Mouse (Mus musculus) heart, postnatal 0 days (tissue): ENCODE results near the gene Etv4. TPM values are rescaled to one million over a fixed set of nuclear protein-coding genes. Genes with fewer than 3 reads are reported as not detected.

ENCODE experiments used
- ATAC-seq: fragments of 200-750 bp; cut with Nextera tagmentation; 2 replicates; pipeline ENCODE4 v1.8.0; 2017; ENCODE audit warnings: low read depth, moderate number of reproducible peaks, moderate library complexity; ENCODE audit not compliant: insufficient read depth
- DNase-seq: peaks from one replicate; pipeline ENCODE4 v3.0.0-alpha.2; 2016; ENCODE audit warnings: low spot score
- H3K27ac ChIP-seq: fragments of 300-500 bp; sonication (generic); 2 replicates; pipeline ENCODE4 v1.5.1; 2014; ENCODE audit warnings: low read depth, mild to moderate bottlenecking
- H3K27me3 ChIP-seq: fragments of 300-500 bp; sonication (generic); 2 replicates; pipeline ENCODE4 v1.6.1; 2014; ENCODE audit warnings: low read length, mixed read lengths; ENCODE audit not compliant: control insufficient read depth, insufficient read depth
- H3K36me3 ChIP-seq: fragments of 300-500 bp; sonication (generic); replicated peaks from 2 replicates; pipeline ENCODE4 v1.6.1; 2014; ENCODE audit warnings: low read length, mixed read lengths; ENCODE audit not compliant: control insufficient read depth, insufficient read depth
- H3K4me1 ChIP-seq: fragments of 300-500 bp; sonication (generic); 2 replicates; pipeline ENCODE4 v1.6.1; 2014; ENCODE audit warnings: antibody characterized with exemption; ENCODE audit not compliant: control insufficient read depth, insufficient read depth
- H3K4me2 ChIP-seq: fragments of 300-500 bp; sonication (generic); 2 replicates; pipeline ENCODE4 v1.6.1; 2014; ENCODE audit warnings: low read depth, mild to moderate bottlenecking, low read length, moderate library complexity
- H3K4me3 ChIP-seq: fragments of 300-500 bp; sonication (generic); 2 replicates; pipeline ENCODE4 v1.5.1; 2014; ENCODE audit warnings: low read depth, low read length
- H3K9ac ChIP-seq: fragments of 300-500 bp; sonication (generic); replicated peaks from 2 replicates; pipeline ENCODE4 v1.6.1; 2014; ENCODE audit warnings: low read depth, low read length, mixed read lengths
- H3K9me3 ChIP-seq: fragments of 300-500 bp; sonication (generic); replicated peaks from 2 replicates; pipeline ENCODE4 v1.6.1; 2016; ENCODE audit warnings: low read length; ENCODE audit not compliant: control insufficient read depth
- CTCF ChIP-seq: IDR thresholded peaks from 2 replicates; pipeline ENCODE4 v1.5.1; 2016; ENCODE audit warnings: antibody characterized with exemption, control low read depth, low read depth
- EP300 ChIP-seq: IDR thresholded peaks from 2 replicates; pipeline ENCODE4 v1.6.1; 2016; ENCODE audit warnings: antibody characterized with exemption, low read depth
- WGBS: fragments of 180-500 bp; shearing (Covaris S2); extraction: QIAGEN DNeasy Blood & Tissue Kit; methylation state at CpG from one replicate; pipeline ENCODE4 v1.1.7; 2014; 5-methylcytosine and 5-hydroxymethylcytosine counted together
- polyA plus RNA-seq: library from polyadenylated mRNA; unstranded; fragments of >200 nt; fragmentation: Nextera tagmentation; extraction: Ambion mirVana; gene quantifications from 2 replicates; pipeline ENCODE4 v1.2.1, GENCODE M21; 2015
- total RNA-seq: library from RNA; depleted of rRNA; stranded (reverse); fragments of >200 nt; gene quantifications from 2 replicates; pipeline ENCODE4 v1.2.3, GENCODE M21; 2014; ENCODE audit warnings: low replicate concordance

The Etv4 gene
- total and polyA plus RNA-seq, 2 experiments from 2014 or later = 2.2 to 5.2 TPM

GRCm38 (mm10) chr11:101785852-101786205 is 658 bp upstream of the Etv4 start:
- no peak overlapping the region for H3K9ac ChIP-seq
- WGBS = 11% methylated on average over 7 of the region's 7 CpGs
- H3K36me3 ChIP-seq = no peaks in the 10 kb centered on the region
- ATAC-seq (no peak), DNase-seq (no peak)
- H3K27ac ChIP-seq = no peak overlapping the region
- H3K4me2 ChIP-seq = peak overlapping the region; percentile 93
- peaks cover 55% of the 10 kb centered on the region for H3K27me3 ChIP-seq
- H3K9me3 ChIP-seq = no peaks in the 10 kb centered on the region
- H3K4me1 ChIP-seq = peaks cover 16% of the 10 kb centered on the region
- TF ChIP-seq EP300 (no peak), CTCF (no peak)
- peak overlapping the region; percentile 58 for H3K4me3 ChIP-seq

- under 1% methylated on average over 44 of the region's 67 CpGs for WGBS
- peak overlapping the region; percentile 58 for H3K4me3 ChIP-seq
- H3K36me3 ChIP-seq = no peaks in the 10 kb centered on the region
- DNase-seq (no peak), ATAC-seq (peak; percentile 34)
- H3K9ac ChIP-seq = peak overlapping the region; percentile 19; the same call in 1 of the 2 replicates
- no peaks in the 10 kb centered on the region for H3K9me3 ChIP-seq
- TF ChIP-seq CTCF (no peak), EP300 (no peak)
- peaks cover 10% of the 10 kb centered on the region for H3K4me1 ChIP-seq
- peaks cover 55% of the 10 kb centered on the region for H3K27me3 ChIP-seq
- peak overlapping the region; percentile 16 for H3K27ac ChIP-seq
- peak overlapping the region; percentile 93 for H3K4me2 ChIP-seq
Observed at GRCm38 (mm10) chr11:101784488-101785142, 556 bp downstream of the Etv4 start.

- no peaks in the 10 kb centered on the region for H3K9me3 ChIP-seq
- DNase-seq (no peak), ATAC-seq (no peak)
- peaks cover 10% of the 10 kb centered on the region for H3K4me1 ChIP-seq
- 0 out of 2 replicates have a peak overlapping the region, but pooled peaks have one; percentile 19 for H3K9ac ChIP-seq
- peak overlapping the region; percentile 58 for H3K4me3 ChIP-seq
- no peak overlapping the region for H3K27ac ChIP-seq
- WGBS = 6% methylated on average over 13 of the region's 19 CpGs
- TF ChIP-seq EP300 (no peak), CTCF (no peak)
- no peaks in the 10 kb centered on the region for H3K36me3 ChIP-seq
- peaks cover 55% of the 10 kb centered on the region for H3K27me3 ChIP-seq
- peak overlapping the region; percentile 93 for H3K4me2 ChIP-seq
Observed at GRCm38 (mm10) chr11:101784072-101784471, 1.1 kb downstream of the Etv4 start.

- DNase-seq (no peak), ATAC-seq (no peak)
- TF ChIP-seq CTCF = no peak
- TF ChIP-seq EP300 = no peak
- H3K27ac ChIP-seq = no peak overlapping the region
- no peaks in the 10 kb centered on the region for H3K36me3 ChIP-seq
- peak overlapping the region; percentile 93 for H3K4me2 ChIP-seq
- H3K9me3 ChIP-seq = no peaks in the 10 kb centered on the region
- peaks cover 55% of the 10 kb centered on the region for H3K27me3 ChIP-seq
- WGBS = 41% methylated on average over 9 of the region's 9 CpGs
- H3K9ac ChIP-seq = no peak overlapping the region
- H3K4me1 ChIP-seq = peaks cover 10% of the 10 kb centered on the region
- H3K4me3 ChIP-seq = peak overlapping the region; percentile 58
Observed at GRCm38 (mm10) chr11:101783584-101783983, 1.6 kb downstream of the Etv4 start.

- H3K4me2 ChIP-seq = no peak overlapping the region
- H3K4me1 ChIP-seq = peaks cover 10% of the 10 kb centered on the region
- 71% methylated on average over 1 of the region's 1 CpGs for WGBS
- H3K4me3 ChIP-seq = no peak overlapping the region
- no peaks in the 10 kb centered on the region for H3K9me3 ChIP-seq
- no peak for ATAC-seq
- H3K9ac ChIP-seq = no peak overlapping the region
- no peak overlapping the region for H3K27ac ChIP-seq
- no peak for DNase-seq
- peaks cover 57% of the 10 kb centered on the region for H3K27me3 ChIP-seq
- no peaks in the 10 kb centered on the region for H3K36me3 ChIP-seq
- TF ChIP-seq CTCF = no peak
- no peak for TF ChIP-seq EP300
Observed at GRCm38 (mm10) chr11:101783135-101783534, 2.0 kb downstream of the Etv4 start.

- no peak overlapping the region for H3K27ac ChIP-seq
- no peak for DNase-seq
- H3K4me1 ChIP-seq = 0 out of 2 replicates have a peak, but pooled peaks cover 4% of the 10 kb centered on the region
- peaks cover 20% of the 10 kb centered on the region for H3K27me3 ChIP-seq
- no peak overlapping the region for H3K9ac ChIP-seq
- WGBS = 74% methylated on average over 4 of the region's 4 CpGs
- H3K36me3 ChIP-seq = no peaks in the 10 kb centered on the region
- H3K4me2 ChIP-seq = no peak overlapping the region
- no peak overlapping the region for H3K4me3 ChIP-seq
- no peaks in the 10 kb centered on the region for H3K9me3 ChIP-seq
- ATAC-seq = no peak
- no peak for TF ChIP-seq CTCF
- no peak for TF ChIP-seq EP300
Observed at GRCm38 (mm10) chr11:101776846-101777245, 8.3 kb downstream of the Etv4 start.
